Mouse (Mus musculus): ENCODE measurements around the gene Frrs1l. TPM values are rescaled to one million over a fixed set of nuclear protein-coding genes. Genes with fewer than 3 reads are reported as not detected.
A peak's percentile ranks its signal among the peaks of the same experiment; 100 is the strongest.

The Frrs1l gene
- total RNA-seq, 2 experiments from 2014 or later: 222 to 227 TPM

GRCm38 (mm10) chr4:57010425-57010824, 20.2 kb upstream of the Frrs1l start:
- no peak overlapping the region for H3K27ac ChIP-seq
- TF ChIP-seq CTCF (conservative IDR thresholded peaks at IDR 0.05): no peak
- no peak for DNase-seq (ENCODE audit: low spot score in 2 of 2)
- H3K4me3 ChIP-seq: no peak overlapping the region

- TF ChIP-seq CTCF (conservative IDR thresholded peaks at IDR 0.05): no peak
- Histone ChIP-seq H3K4me3 (no peak overlapping the region), H3K27ac (no peak overlapping the region)
- DNase-seq (ENCODE audit: low spot score in 2 of 2): no peak
Measured at GRCm38 (mm10) chr4:57007717-57008116, 17.5 kb upstream of the Frrs1l start.

GRCm38 (mm10) chr4:57005011-57005410, 14.8 kb upstream of the Frrs1l start:
- no peak overlapping the region for H3K27ac ChIP-seq
- TF ChIP-seq CTCF (conservative IDR thresholded peaks at IDR 0.05): no peak
- DNase-seq (ENCODE audit: low spot score in 2 of 2): no peak

GRCm38 (mm10) chr4:57003886-57004285, 13.7 kb upstream of the Frrs1l start:
- no peak for DNase-seq (ENCODE audit: low spot score in 2 of 2)
- H3K4me3 ChIP-seq: no peak overlapping the region
- no peak for TF ChIP-seq CTCF (conservative IDR thresholded peaks at IDR 0.05)
- no peak overlapping the region for H3K27ac ChIP-seq

More at GRCm38 (mm10) chr4:57005011-57005410, 14.8 kb upstream of the Frrs1l start:
- no peak overlapping the region for H3K4me3 ChIP-seq

- no peak for DNase-seq (ENCODE audit: low spot score in 2 of 2)
- no peak overlapping the region for H3K4me3 ChIP-seq
- H3K27ac ChIP-seq: no peak overlapping the region
- no peak for TF ChIP-seq CTCF (conservative IDR thresholded peaks at IDR 0.05)
Measured at GRCm38 (mm10) chr4:57002751-57003150, 12.6 kb upstream of the Frrs1l start.

- DNase-seq (ENCODE audit: low spot score in 2 of 2): no peak
- TF ChIP-seq CTCF (conservative IDR thresholded peaks at IDR 0.05): no peak
- H3K4me3 ChIP-seq: no peak overlapping the region
- H3K27ac ChIP-seq: no peak overlapping the region
Measured at GRCm38 (mm10) chr4:57001437-57001836, 11.2 kb upstream of the Frrs1l start.

GRCm38 (mm10) chr4:56993331-56993730, 3.1 kb upstream of the Frrs1l start:
- TF ChIP-seq CTCF (conservative IDR thresholded peaks at IDR 0.05): no peak
- no peak overlapping the region for H3K4me3 ChIP-seq
- H3K27ac ChIP-seq: no peak overlapping the region
- DNase-seq (ENCODE audit: low spot score in 2 of 2): no peak

GRCm38 (mm10) chr4:56991951-56992350, 1.8 kb upstream of the Frrs1l start:
- no peak overlapping the region for H3K4me3 ChIP-seq
- no peak for DNase-seq (ENCODE audit: low spot score in 2 of 2)
- no peak overlapping the region for H3K27ac ChIP-seq
- TF ChIP-seq CTCF (conservative IDR thresholded peaks at IDR 0.05): no peak

- peak overlapping the region; percentile 70 for H3K4me3 ChIP-seq
- no peak for TF ChIP-seq CTCF (conservative IDR thresholded peaks at IDR 0.05)
- peak overlapping the region; percentile 94 for H3K27ac ChIP-seq
- peak; percentile 53 to 56 for DNase-seq (ENCODE audit: low spot score in 2 of 2)
Measured at GRCm38 (mm10) chr4:56989431-56990214, 568 bp downstream of the Frrs1l start.

GRCm38 (mm10) chr4:56965586-56966179, 24.5 kb downstream of the Frrs1l start:
- no peak for TF ChIP-seq CTCF (conservative IDR thresholded peaks at IDR 0.05)
- peak overlapping the region; percentile 23; the same call in 1 of the 2 replicates for H3K27ac ChIP-seq
- DNase-seq (ENCODE audit: low spot score in 2 of 2): no peak
- H3K4me3 ChIP-seq: no peak overlapping the region

GRCm38 (mm10) chr4:56963687-56964086, 26.5 kb downstream of the Frrs1l start:
- no peak for DNase-seq (ENCODE audit: low spot score in 2 of 2)
- no peak overlapping the region for H3K27ac ChIP-seq
- no peak overlapping the region for H3K4me3 ChIP-seq
- TF ChIP-seq CTCF (conservative IDR thresholded peaks at IDR 0.05): no peak

- no peak for TF ChIP-seq CTCF (conservative IDR thresholded peaks at IDR 0.05)
- Histone ChIP-seq H3K4me3 (no peak overlapping the region), H3K27ac (no peak overlapping the region)
- DNase-seq (ENCODE audit: low spot score in 2 of 2): no peak
Measured at GRCm38 (mm10) chr4:56961320-56961925, 28.8 kb downstream of the Frrs1l start.

- no peak for TF ChIP-seq CTCF (conservative IDR thresholded peaks at IDR 0.05)
- no peak overlapping the region for H3K4me3 ChIP-seq
- H3K27ac ChIP-seq: no peak overlapping the region
- DNase-seq (ENCODE audit: low spot score in 2 of 2): no peak
Measured at GRCm38 (mm10) chr4:56957518-56957917, 32.7 kb downstream of the Frrs1l start.

Measured in layer of hippocampus, adult 2 months (tissue).